Mouse (Mus musculus): Measurements from ENCODE around the gene Ndc1.
"Not testable (repeated sequence)": the region's sequence is repeated elsewhere in the genome, so short reads cannot be mapped to it uniquely, and the experiment has no call there.

The Ndc1 gene

DNA sequence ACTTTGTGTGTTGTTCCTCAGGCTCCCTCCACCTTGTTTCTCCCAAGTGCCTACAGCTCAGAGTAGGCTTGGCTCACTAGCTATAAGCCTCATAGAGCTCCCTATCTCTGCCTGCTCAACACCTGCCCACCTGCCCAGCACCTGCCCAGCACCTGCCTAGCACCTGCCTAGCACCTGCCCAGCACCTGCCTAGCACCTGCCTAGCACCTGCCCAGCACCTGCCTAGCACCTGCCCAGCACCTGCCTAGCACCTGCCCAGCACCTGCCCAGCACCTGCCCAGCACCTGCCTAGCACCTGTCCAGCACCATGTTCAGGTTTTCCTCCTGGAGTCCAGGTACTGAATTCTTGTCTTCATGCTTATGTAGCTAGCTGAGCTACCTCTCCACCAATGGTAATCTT, 1.2 kb upstream of the Ndc1 start:
- not testable (repeated sequence) for DNase-seq

DNA sequence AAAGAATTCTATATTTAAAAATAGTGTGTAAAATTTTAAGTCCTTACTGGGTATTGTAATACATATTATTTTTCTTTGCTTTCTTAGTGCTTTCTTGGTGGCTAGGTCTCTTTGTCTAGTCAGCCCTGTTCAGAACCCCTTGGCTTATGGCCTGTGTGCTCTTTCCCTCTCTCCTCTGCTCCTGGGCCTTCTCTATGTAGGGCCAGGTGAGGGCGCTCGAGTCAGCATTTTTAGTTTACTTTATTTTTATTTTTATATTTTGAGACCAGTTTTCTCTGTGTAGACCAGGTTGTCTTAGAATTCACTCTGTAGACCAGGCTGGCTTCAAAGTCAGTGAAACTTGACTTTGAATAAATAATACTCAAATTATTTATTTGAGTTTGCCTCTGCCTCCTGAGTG, 4.7 kb downstream of the Ndc1 start:
- no peak for DNase-seq

DNA sequence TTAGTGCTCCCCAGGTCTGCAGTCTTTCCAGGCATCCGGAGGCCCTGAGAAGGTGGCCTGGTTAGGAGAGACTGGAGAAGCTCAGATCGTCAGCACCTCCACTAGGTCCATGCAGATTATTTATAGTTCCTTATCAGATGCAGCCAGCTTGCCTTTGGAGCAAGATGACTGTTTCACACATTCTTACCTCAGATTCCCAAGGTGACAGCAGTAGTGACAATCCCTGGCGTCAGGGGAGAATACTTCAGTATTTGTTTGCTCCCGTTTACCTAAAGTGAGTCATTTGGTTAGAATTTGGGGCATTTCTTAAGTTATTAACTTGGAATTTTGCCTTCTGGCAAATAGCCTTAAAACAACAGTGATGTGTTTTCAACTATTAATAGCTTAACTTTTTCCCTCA, 7.1 kb downstream of the Ndc1 start:
- DNase-seq: no peak

DNA sequence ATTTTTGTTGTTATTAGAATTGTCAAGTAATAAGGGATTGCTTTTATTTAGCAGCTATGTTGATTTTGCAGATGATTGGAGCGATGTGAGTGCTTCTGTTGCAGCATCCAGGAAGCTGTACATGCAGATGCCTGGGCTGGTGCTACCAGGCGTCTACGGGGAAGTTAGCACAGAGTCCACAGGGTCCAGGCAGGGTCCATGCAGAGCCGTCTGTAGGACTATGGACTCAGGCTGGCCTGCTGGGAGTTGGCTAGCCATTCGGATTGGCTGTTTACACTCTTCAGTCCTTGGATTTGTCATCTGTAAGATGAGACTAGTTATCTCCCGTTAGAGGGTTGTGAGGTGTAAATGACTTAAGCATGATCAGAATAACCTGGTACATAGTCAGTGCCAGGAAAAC, 11.4 kb downstream of the Ndc1 start:
- no peak for DNase-seq

DNA sequence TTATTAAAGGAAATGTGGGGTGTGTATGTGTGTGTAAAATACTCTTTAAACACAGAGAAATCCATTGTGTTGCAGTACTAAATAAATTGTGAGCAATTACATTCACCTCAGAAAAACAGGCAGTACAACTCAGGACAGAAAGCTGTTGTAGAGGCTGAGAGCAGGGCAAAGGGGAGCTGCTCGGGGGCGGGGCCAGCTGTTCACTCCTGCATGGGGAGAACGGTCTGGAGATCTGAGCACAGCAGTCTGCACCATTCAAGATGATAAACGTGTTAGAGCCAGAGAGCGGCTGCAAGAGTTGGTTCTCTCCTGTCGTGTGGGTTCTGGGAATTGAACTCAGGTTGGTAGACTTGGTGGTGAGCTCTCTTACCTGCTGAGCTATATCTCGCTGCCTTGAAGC, 13.3 kb downstream of the Ndc1 start:
- DNase-seq: no peak

DNA sequence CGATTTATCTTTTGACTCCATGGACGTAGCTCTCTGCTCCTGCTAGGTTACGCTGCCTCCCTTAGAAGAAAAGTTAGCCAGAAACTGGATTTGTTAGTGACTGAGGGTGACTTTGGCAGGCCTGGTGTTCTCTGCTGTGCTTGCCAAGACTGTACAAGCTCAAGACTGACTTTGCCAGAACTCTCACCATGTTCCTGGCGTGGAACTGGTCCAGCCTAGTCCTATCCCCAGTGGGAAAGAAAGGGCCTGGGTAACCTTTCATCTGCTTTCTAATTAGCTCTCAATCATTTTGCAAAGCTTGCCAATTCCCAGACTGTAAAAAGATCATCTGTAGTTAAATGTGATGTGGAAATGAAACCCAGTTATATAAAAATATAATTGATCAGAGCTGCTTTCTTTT, 19.5 kb downstream of the Ndc1 start:
- no peak for DNase-seq

DNA sequence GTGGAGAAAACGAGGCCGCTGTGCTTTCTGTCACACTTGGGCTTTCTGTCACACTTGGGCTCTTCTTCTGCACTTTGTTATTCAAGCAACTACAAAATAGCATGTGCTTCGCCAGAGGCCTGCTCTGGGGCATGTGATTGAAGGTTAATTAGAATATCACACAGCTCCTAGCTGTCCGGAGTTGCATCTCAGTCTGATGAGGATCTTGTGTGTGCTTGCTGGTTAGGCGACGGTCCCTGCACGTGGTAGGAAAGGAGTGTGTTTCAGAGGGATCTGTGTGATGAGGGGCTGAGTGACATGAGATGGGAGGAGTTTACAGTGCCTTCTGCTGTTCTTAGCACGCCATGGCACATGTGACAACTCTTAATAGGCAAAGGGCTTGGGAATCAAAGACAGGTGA, 19.9 kb downstream of the Ndc1 start:
- DNase-seq: no peak

DNA sequence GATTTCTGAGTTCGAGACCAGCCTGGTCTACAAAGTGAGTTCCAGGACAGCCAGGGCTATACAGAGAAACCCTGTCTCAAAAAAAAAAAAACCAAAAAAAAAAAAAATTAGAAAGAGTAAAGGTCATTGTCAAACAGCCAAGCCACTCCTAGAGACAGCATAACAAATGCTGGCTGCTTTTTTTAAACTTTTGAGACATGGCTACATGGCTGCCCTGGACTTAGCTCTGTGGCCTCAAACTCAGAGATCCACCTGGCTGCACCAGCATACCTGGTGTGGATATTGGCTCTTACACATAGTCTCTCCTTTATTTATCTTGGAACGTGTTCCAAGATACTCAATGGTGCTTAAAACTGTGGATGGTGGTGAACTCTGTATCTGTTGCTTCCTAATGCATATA, 20.7 kb downstream of the Ndc1 start:
- no peak for DNase-seq

DNA sequence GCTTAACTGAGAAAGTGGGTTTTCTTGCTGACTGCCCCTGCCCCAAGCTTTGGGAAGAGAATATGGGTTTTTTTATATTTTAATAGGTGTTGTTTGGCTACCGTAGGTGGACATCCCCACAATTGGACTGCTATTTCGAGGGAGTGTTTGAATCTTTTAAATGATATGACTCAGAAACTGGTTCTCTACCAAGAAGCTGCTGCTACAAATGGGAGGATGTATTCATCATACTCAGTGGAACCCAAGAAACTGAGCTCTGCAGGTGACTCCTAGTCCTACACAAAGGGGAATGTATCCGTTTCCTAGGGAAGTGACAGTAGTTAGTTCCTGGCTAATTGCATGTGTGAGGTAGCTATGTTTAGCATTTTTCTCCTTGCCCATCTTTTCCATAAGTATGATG, 21.8 kb downstream of the Ndc1 start:
- DNase-seq: no peak

DNA sequence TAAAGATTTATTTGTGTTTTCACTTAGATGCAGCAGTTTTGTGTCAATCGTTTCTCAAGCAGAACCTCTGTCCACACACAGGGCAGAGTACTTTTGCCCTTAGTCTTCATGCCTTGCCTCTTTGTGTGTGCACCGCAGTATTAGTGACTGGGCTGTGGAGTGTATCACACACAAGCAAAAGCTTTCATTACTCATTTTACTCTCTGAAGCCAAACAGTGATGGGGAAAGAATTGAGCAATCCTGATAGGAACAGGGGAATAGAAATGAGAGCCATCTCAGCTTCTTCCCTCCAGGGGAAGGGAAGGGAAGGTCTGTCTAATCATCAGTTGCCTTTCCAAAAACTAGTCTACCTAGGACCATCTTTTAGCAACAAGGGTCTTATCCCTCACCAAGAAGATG, 26.2 kb downstream of the Ndc1 start:
- DNase-seq: no peak

DNA sequence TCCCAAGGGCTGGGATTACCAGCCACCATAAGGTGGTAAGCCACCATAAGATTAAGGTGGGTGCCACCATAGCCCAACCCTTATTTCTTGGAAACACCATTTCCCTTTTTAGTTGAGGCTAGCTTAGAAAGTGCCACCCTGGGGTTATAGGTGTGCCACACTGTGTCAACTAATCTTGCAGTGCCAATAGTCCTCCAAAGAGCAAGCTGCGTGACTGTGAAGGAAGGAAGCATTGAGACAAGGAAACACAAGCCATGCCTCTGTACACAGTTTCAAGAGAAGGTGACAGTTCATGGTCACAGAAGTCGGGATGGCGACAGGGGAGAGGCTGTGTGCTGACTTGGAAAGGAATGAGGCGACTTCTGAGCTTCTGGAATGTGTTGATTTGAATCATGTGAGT, 52.6 kb downstream of the Ndc1 start:
- DNase-seq: no peak

DNA sequence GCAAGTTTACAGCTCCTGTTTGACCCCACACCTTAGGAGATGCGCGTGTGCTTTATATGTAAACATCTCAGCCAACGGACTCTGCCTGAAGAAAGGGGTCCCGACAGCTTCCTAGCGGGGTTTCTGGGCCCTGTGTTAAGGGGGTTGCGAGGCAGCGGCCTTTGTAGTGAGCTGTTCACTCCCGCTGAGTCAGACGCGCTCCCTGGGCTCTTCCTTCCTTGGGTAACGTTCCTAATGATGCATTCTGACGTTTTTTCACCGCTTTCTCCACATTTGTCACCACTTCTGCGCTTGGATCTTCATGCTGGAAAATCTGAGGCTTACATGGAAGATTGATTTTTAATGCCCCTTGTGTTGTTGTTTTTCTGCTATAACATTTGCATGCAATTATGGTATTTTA, 54.1 kb downstream of the Ndc1 start:
- no peak for DNase-seq

DNA sequence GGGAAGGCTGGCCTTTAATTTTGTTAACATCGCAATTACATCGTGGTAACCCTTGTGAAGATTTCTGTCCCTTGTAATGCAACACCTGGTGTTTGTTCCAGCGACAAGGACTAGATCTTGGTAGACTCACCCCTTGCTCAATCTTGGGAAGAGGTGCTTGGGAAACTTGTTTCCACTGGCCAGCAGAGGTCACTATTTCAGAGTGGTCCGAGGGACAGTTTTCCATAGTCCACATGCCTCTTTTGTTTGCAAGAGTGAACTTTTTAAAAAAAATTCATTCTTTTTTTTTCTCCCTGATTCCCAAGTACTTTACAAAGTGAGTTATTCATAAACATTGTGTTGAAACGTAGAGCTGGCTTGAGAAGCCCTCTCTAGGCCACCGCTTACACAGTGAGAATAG, 54.6 kb downstream of the Ndc1 start:
- DNase-seq: no peak

DNA sequence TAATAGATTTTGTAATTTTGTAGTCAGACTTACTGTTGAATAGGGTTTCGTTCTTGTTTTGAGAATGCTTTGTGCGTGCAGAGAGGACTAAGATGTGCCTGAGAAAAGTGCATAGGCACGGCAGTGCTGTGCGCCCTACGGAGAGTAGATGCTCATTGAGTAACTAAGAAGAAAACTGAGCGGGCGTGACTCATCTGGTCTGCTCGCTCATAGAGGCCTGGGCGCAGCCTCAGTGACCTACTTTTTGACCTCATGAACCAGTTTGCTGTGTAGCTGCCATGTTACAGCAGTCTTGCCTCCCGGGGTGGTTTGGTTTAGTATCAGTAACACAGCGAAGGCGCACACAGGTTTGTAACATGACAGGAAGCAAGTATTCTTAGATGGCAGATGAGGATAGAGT, 58.0 kb downstream of the Ndc1 start:
- DNase-seq: no peak

DNA sequence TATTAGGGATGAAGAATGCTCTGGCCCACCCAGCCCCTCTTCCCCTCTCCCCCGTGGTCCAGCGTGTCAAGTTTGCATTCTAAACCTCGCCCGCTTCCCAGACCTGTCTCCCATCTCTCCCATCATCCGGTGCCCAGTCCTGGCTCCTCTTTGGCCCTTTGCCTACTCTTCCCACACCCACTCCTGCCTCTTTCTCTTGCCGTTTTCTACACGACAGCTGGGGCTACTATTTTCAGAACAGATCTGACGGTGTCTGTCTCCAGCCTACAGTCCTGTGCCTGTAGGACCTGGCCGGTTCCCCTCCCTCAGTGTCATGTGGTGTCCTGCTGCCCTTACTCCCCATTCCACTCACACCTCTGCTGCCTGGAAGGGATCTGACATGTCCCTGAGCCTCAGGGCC, 59.0 kb downstream of the Ndc1 start:
- peak; percentile 29 for DNase-seq

DNA sequence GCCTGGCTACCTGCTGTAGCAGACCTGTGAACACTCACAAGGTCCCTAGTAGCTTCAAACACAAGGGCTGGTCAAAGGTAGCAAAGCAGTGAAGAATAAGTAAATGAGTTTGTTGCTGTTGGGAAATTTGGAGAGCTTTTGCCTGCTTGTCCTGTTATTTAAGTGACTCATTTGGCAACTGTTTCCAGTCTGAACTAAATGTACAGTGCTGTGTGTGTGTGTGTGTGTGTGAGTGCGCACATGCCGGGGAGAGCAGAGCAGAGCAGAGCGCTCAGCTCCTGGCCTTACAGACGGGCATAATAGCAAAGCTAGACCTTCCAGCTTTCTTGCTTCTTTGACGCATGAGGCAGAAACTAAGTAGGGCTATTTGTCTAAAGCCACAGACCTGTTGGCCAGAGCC, 65.1 kb downstream of the Ndc1 start:
- DNase-seq: peak; percentile 59

DNA sequence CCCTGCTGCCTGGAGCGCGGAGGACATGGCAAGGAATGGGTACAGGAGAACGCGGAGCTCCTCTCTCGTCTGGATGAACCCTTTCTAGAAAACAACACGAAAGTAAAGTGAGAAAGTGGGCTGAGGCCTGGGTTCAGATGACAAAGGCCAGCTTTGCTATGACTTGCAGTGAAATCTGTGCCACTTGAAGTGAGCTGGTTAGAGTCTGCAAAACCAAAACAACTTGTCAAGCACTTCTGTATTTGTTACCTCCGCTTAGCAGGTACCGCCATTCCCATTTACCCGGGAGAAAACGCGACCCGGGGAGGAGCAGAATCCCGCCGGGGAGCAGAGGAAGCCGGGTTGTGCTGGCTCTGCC, 66.4 kb downstream of the Ndc1 start:
- DNase-seq: no peak

DNA sequence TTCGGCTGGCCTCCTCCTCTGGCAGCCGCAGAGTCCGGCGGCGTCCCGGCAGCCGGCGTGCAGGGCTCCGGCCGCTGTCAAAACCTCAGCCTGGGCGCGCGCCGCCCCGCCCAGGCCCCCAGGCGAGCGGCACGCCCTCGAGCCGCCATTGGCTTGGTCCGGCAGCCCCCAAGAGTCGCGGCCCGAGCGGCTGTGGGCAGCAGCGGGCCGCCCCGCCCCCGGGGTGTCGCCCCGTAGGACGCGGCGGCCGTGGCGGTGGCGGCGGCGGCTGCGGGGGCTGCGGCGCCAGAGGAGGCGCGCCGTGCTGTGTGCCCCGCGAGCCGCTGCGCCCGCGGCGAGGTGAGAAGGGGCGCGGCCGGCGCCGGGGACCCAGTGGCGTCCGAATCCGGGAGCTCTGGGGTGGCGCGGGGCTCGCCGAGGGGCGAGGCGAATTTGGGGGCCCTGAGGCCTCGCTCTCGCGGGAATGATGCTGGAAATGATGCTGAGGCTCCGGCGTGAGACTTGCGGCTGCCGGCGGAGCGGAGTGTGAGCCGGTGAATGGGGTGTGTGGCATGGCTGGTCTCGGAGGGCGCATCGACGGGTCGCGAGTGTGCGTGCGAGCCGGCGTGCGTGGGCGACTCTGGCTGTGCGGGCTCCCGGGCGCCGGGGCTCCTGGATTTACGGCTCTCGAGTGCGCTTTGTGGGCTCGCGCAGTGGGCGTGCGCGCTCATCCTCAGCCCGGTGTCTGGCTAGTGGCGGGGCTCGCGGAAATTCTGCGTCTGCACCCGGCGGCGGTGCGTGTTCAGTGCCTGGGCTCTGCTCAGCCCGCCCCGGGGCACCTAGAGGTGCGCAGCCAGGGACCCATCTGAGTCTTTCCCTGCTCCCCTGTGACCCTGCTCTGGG, 67.0 kb downstream of the Ndc1 start, which contains the start of gene Glis1:
Gene Glis1 (plus strand): TSS at position 236 of the 882 bp plus-strand sequence.
- peak; percentile 67 for DNase-seq

DNA sequence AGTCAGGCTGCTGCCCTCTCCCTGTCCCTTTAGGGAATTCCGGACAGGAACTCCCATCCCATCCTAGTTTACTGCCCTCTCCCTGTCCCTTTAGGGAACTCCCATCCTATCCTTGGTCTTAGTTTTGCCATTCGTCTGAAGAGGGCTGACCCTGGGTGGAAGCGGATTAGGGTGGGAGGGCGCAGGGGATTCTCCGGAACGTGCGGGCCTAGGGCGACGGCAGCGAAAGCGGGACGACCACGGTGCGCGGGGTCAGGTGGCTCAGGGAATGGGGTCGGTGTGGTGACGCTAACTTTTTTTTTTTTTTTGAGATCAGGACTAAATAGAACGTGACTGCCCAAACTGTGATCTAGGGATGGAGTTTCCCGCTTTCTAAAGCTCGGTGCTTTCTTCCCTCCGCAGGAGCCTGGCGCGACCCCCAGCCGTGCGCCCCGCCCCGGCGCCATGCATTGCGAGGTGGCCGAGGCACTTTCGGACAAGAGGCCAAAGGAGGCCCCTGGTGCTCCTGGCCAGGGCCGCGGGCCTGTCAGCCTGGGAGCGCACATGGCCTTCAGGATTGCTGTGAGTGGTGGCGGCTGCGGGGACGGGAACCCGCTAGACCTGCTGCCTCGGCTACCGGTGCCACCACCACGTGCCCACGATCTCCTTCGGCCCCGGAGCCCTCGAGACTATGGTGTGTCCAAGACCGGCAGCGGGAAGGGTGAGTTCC, 67.8 kb downstream of the Ndc1 start:
- no peak for DNase-seq

DNA sequence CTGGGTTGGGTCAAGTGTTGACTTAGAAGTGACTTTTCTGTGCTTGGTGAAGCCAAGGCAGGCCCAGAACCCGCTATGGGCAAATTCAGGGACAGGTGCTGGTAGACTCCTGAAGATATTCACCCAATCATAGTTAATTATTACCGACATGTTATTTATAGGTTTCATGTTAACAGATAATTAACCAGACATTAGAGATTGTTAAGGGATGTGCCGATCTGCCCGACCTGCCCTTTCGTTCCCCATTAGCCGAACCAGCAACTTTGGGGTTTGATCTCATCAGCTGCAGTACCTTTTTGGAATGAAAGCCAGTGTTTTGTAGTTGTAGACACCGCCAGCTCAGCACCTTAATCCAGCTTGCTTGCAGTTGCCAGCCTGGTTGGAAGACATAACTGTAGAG, 68.9 kb downstream of the Ndc1 start:
- no peak for DNase-seq

DNA sequence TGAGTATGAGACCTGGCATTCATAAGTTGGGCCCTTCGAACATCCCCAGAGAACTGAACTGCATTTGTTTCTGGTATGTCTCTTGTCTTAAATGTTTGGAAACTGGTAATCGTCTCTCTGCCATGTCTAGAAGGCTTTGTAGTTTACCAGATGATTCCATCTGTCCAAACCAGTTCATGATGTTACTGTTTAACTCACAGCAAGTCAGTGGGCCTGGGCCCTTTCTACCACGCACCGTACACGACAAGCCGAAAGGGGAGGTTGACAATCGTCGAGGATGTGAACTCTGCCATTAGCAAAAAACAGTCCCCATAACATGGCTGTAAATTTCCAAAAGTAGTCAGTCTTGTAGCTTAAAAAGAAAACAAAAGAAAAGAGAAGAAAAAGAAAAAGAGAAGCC, 71.2 kb downstream of the Ndc1 start:
- no peak for DNase-seq

DNA sequence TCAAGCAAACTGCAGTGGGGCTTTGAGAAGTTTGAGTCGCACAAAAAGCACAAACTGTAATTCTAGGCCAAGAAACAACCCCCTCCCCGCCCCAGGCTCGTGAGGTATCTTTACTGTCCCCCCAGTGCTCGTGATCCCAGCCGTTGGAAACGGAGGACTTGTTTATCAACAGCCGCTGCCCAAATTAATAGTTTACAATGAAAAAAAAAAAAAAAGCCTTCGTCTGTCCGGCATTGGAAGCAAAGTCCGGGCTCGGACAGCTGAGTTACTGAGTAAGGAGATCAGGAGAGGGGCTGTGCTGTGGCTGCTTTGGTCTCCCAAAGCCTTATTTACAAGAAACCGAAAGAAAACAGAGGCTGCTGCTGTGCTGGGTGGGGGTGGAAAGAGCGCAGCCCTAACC, 72.7 kb downstream of the Ndc1 start:
- no peak for DNase-seq

DNA sequence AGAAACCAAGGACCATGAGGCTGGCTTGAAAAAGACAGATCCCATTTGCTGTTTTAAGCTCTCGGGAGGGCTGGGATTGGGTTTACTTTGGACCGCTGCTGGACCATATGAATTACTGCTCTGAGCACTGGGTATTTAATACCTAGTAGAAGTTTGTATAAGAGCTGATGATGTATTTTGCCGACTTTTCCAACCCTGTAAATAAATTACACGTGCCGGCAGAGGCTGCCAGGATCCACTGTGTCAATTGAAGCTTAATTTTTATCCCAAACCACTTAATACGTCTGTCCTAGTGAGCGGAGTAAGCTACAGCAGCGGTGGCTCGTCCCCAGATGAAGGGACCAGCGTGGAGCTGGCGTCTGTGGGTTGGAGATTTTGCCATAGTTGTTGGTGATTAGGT, 74.7 kb downstream of the Ndc1 start:
- DNase-seq: no peak

DNA sequence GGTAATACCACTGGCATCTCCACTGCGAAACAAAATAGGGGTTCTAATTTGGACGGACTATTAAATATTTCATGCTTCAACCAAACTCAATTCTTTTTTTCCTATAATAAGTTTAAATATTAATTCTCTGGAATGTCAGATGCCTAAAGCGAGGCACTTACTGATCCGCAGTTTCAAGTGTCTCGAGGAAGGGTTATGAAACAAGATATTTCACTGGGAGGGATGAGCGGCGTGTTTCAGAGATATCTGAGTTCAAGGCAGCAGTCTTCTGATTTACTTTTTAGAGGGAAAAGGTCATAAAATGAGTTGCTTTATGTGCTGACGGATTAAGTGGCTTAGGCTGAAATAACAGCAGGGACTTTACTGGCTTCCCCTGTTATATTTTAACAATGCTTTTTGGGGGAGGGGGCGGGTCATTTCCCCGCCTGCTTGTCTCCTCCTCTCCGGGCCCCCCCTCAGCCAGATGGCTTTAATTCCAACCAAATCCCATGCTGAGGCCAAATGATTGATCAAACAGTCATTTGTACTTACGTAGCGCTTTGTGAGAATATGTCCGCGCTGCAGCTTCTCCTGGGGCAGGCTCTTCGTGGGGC, 75.4 kb downstream of the Ndc1 start:
- DNase-seq: no peak
